Mouse (Mus musculus) heart, adult 2 months (tissue): Measurements from ENCODE around the gene Smtn.

Experiments used
- CTCF ChIP-seq: fragments of 200-600 bp; IDR thresholded peaks from 2 replicates; pipeline ENCODE4 v1.8.1; 2022; ENCODE audit warnings: antibody characterized with exemption, mild to moderate bottlenecking, moderate library complexity
- EP300 ChIP-seq: fragments of 200-500 bp; IDR thresholded peaks from 2 replicates; pipeline ENCODE4 v1.6.1; 2011; ENCODE audit warnings: low read depth, low read length, control low read depth; ENCODE audit not compliant: insufficient read depth
- POLR2A ChIP-seq: fragments of 200-500 bp; IDR thresholded peaks from 2 replicates; pipeline ENCODE4 v1.6.1; 2011; ENCODE audit warnings: mild to moderate bottlenecking, low read depth, low read length, control low read depth; ENCODE audit not compliant: insufficient read depth

GRCm38 (mm10) chr11:3543001-3543400 is 2.6 kb upstream of the Smtn start:
- TF ChIP-seq CTCF (no peak), POLR2A (0 out of 2 replicates have a peak, but pooled peaks have one; percentile 24), EP300 (no peak)
